Comparison of ENCODE assay signal across 4 mouse cellular contexts in the genomic region with DNA sequence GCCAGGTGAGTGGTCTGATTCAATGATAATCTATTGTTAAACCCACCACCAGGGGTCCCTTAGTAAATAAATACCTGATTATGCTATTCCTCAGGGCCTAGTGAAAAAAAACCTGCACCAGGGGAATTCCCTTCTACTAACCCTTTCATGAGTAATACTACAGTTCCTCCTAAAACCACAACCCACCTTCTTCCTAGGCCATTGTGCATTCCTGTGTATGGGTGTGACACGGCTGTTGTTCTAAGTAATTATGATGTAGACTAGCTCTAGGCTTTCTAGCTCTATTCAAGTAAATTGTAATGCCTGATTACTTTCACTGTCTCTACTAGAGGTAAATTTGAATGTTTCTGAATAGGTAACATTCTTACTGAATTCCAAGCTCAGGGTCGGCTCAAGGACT.
DNase-seq lines count a peak whose midpoint lies in the region.

No protein-coding gene starts in this region.

- peak; percentile 63 for DNase-seq in ES-CJ7 (ENCODE audit: low read depth, low spot score)
- peak; percentile 84 for DNase-seq in R1 (ENCODE audit: low read depth, low spot score)
- peak; percentile 68 for DNase-seq in ZHBTc4 (ENCODE audit: low read depth, low spot score)
- peak; percentile 15 for DNase-seq in heart, adult 11 months

Comparison
In these comparisons a context has a peak if more than half of its experiments do, and no peak if none do; other contexts are left out.
1. Peak in every context shown above with its lines: DNase-seq.
2. DNase-seq: peak in every context shown above with its lines; median percentile 84 in R1; 68 in ZHBTc4; 63 in ES-CJ7; 15 in heart, adult 11 months.